Mouse (Mus musculus) embryo, embryonic 11 days (tissue): Measurements from ENCODE around the gene Gm10722.
"Not testable (repeated sequence)": the region's sequence is repeated elsewhere in the genome, so short reads cannot be mapped to it uniquely, and the experiment has no call there.

Experiments
- DNase-seq: peaks from one replicate; pipeline ENCODE4 v3.0.0-alpha.2; 2015

Gm10722 gene

DNA sequence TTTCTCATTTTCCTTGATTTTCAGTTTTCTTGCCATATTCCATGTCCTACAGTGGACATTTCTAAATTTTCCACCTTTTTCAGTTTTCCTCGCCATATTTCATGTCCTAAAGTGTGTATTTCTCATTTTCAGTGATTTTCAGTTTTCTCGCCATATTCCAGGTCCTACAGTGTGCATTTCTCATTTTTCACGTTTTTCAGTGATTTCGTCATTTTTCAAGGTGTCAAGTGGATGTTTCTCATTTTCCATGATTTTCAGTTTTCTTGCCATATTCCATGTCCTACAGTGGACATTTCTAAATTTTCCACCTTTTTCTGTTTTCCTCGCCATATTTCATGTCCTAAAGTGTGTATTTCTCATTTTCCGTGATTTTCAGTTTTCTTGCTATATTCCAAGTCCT is 24.9 kb downstream of the Gm10722 start:
- not testable (repeated sequence) for DNase-seq

DNA sequence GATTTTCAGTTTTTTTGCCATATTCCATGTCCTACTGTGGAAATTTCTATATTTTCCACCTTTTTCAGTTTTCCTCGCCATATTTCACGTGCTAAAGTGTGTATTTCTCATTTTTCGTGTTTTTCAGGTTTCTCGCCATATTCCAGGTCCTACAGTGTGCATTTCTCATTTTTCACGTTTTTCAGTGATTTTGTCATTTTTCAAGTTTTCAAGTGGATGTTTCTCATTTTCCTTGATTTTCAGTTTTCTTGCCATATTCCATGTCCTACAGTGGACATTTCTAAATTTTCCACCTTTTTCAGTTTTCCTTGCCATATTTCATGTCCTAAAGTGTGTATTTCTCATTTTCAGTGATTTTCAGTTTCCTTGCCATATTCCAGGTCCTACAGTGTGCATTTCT is 25.4 kb downstream of the Gm10722 start:
- not testable (repeated sequence) for DNase-seq

DNA sequence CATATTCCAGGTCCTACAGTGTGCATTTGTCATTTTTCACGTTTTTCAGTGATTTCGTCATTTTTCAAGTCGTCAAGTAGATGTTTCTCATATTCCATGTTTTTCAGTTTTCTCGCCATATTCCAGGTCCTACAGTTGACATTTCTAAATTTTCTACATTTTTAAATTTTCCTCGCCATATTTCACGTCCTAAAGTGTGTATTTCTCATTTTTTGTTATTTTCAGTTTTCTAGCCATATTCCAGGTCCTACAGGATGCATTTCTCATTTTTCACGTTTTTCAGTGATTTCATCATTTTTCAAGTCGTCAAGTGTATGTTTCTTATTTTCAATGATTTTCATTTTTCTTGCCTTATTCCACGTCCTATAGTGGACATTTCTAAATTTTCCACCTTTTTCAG is 26.0 kb downstream of the Gm10722 start:
- not testable (repeated sequence) for DNase-seq

DNA sequence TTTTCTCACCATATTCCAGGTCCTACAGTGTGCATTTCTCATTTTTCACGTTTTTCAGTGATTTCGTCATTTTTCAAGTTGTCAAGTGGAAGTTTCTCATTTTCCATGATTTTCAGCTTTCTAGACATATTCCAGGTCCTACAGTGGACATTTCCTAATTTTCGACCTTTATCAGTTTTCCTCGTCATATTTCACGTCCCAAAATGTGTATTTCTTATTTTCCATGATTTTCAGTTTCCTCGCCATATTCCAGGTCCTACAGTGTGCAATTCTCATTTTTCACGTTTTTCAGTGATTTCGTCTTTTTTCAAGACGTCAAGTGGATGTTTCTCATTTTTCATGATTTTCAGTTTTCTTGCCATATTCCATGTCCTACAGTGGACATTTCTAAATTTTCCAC is 26.5 kb downstream of the Gm10722 start:
- DNase-seq, result peak; percentile 49

DNA sequence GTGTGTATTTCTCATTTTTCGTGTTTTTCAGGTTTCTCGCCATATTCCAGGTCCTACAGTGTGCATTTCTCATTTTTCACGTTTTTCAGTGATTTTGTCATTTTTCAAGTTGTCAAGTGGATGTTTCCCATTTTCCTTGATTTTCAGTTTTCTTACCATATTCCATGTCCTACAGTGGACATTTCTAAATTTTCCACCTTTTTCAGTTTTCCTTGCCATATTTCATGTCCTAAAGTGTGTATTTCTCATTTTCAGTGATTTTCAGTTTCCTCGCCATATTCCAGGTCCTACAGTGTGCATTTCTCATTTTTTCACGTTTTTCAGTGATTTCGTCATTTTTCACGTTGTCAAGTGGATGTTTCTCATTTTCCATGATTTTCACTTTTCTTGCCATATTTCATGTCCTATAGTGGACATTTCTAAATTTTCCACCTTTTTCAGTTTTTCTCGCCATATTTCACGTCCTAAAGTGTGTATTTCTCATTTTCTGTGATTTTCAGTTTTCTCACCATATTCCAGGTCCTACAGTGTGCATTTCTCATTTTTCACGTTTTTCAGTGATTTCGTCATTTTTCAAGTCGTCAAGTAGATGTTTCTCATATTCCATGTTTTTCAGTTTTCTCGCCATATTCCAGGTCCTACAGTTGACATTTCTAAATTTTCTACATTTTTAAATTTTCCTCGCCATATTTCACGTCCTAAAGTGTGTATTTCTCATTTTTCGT is 28.7 kb downstream of the Gm10722 start:
- not testable (repeated sequence) for DNase-seq

DNA sequence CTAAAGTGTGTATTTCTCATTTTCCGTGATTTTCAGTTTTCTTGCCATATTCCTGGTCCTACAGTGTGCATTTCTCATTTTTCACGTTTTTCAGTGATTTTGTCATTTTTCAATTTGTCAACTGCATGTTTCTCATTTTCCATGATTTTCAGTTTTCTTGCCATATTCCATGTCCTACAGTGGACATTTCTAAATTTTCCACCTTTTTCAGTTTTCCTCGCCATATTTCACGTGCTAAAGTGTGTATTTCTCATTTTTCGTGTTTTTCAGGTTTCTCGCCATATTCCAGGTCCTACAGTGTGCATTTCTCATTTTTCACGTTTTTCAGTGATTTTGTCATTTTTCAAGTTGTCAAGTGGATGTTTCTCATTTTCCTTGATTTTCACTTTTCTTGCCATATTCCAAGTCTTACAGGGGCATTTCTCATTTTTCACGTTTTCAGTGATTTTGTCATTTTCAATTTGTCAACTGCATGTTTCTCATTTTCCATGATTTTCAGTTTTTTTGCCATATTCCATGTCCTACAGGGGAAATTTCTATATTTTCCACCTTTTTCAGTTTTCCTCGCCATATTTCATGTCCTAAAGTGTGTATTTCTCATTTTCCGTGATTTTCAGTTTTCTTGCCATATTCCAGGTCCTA is 30.1 kb downstream of the Gm10722 start:
- peak; percentile 80 for DNase-seq

DNA sequence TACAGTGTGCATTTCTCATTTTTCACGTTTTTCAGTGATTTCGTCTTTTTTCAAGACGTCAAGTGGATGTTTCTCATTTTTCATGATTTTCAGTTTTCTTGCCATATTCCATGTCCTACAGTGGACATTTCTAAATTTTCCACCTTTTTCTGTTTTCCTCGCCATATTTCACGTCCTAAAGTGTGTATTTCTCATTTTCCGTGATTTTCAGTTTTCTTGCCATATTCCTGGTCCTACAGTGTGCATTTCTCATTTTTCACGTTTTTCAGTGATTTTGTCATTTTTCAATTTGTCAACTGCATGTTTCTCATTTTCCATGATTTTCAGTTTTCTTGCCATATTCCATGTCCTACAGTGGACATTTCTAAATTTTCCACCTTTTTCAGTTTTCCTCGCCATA is 33.6 kb downstream of the Gm10722 start, which contains the start of gene Gm17535:
Gene Gm17535, plus strand, starts transcription at position 301 of the 400 bp plus-strand sequence.
- DNase-seq, result not testable (repeated sequence)

DNA sequence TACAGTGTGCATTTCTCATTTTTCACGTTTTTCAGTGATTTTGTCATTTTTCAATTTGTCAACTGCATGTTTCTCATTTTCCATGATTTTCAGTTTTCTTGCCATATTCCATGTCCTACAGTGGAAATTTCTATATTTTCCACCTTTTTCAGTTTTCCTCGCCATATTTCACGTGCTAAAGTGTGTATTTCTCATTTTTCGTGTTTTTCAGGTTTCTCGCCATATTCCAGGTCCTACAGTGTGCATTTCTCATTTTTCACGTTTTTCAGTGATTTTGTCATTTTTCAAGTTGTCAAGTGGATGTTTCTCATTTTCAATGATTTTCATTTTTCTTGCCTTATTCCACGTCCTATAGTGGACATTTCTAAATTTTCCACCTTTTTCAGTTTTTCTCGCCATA is 35.9 kb downstream of the Gm10722 start, which contains the start of gene Gm10715:
Gene Gm10715, plus strand, starts transcription at position 301 of the 400 bp plus-strand sequence.
- not testable (repeated sequence) for DNase-seq

DNA sequence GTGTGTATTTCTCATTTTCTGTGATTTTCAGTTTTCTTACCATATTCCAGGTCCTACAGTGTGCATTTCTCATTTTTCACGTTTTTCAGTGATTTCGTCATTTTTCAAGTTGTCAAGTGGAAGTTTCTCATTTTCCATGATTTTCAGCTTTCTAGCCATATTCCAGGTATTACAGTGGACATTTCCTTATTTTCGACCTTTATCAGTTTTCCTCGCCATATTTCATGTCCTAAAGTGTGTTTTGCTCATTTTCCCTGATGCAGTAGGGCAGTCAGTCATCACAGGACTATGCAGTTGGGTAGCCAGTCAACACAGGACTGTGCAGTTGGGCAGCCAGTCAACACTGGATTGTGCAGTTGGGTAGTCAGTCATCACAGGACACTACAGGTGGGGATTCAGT is 37.4 kb downstream of the Gm10722 start:
- DNase-seq, result peak; percentile 1
